Comparison of ENCODE assay signal across 10 mouse cellular contexts in genomic region chr7:18858310-18858916, GRCm38 (mm10). TPM values are rescaled to one million over a fixed set of nuclear protein-coding genes. Genes with fewer than 3 reads are reported as not detected.
A peak's percentile ranks its signal among the peaks of the same experiment; 100 is the strongest.
DNase-seq lines count a peak whose midpoint lies in the region; ATAC-seq lines count a peak whose summit lies in the region.
"Had no signal": no experiment of that assay in that cellular context is flagged by ENCODE, and none has a peak within 500 bp of the region (broad histone marks: within the 10 kb centered on the region; RNA-seq: fewer than 3 reads in every experiment).

No protein-coding gene starts in this region.

- peak; percentile 97 for DNase-seq in heart, adult 11 months
- no peak for DNase-seq in heart, postnatal 25 days (ENCODE audit: low spot score)
- DNase-seq in lung, postnatal 36 days, result peak; percentile 74
- DNase-seq in spleen, adult 12 weeks (ENCODE audit: low spot score), result no peak
- DNase-seq in cerebellum, postnatal 10 days, result no peak
- DNase-seq in layer of hippocampus, adult 8-10 months (ENCODE audit: low spot score in 2 of 2), result no peak
- DNase-seq: cerebellum, adult 11 months had no signal

- H3K9me3 ChIP-seq in embryonic facial prominence, embryonic 13.5 days, result no peaks in the 10 kb centered on the region; the same call in 1 of the 2 replicates
- no peaks in the 10 kb centered on the region for H3K9me3 ChIP-seq in intestine, embryonic 16.5 days (ENCODE audit: control insufficient read depth, low read length)

- no peaks in the 10 kb centered on the region for H3K27me3 ChIP-seq in embryonic facial prominence, embryonic 13.5 days
- no peaks in the 10 kb centered on the region for H3K27me3 ChIP-seq in intestine, embryonic 16.5 days (replicated peaks; ENCODE audit: control insufficient read depth, insufficient read depth, low read length)

- H3K4me2 ChIP-seq in embryonic facial prominence, embryonic 13.5 days, result no peak overlapping the region
- no peak overlapping the region for H3K4me2 ChIP-seq in intestine, embryonic 16.5 days (ENCODE audit: low read depth, low read length)

- WGBS in embryonic facial prominence, embryonic 13.5 days, result 76% methylated on average over 5 of the region's 5 CpGs
- WGBS in intestine, embryonic 16.5 days, result 67% methylated on average over 5 of the region's 5 CpGs

- intact Hi-C loops in heart, postnatal 25 days (cut with DNase I), result no loop called here

- H3K4me3 ChIP-seq in embryonic facial prominence, embryonic 13.5 days, result no peak overlapping the region
- H3K4me3 ChIP-seq in intestine, embryonic 16.5 days (ENCODE audit: low read length), result no peak overlapping the region

- no peaks in the 10 kb centered on the region for H3K36me3 ChIP-seq in embryonic facial prominence, embryonic 13.5 days
- H3K36me3 ChIP-seq in intestine, embryonic 16.5 days (ENCODE audit: control insufficient read depth, insufficient read depth, low read length), result no peaks in the 10 kb centered on the region

- peaks cover 7% of the 10 kb centered on the region; the same call in 1 of the 2 replicates for H3K4me1 ChIP-seq in embryonic facial prominence, embryonic 13.5 days
- 0 out of 2 replicates have a peak, but pooled peaks cover 6% of the 10 kb centered on the region for H3K4me1 ChIP-seq in intestine, embryonic 16.5 days (ENCODE audit: control insufficient read depth, insufficient read depth, low read length)

- peak overlapping the region; percentile 48 for H3K27ac ChIP-seq in embryonic facial prominence, embryonic 13.5 days
- H3K27ac ChIP-seq in intestine, embryonic 16.5 days (ENCODE audit: low read length), result no peak overlapping the region

- ATAC-seq in embryonic facial prominence, embryonic 13.5 days (ENCODE audit: insufficient number of reproducible peaks, insufficient read depth, low FRiP score, low TSS enrichment, low read depth), result no peak
- peak; percentile 75; the same call in 1 of the 2 replicates for ATAC-seq in intestine, embryonic 16.5 days

- no peak overlapping the region for H3K9ac ChIP-seq in embryonic facial prominence, embryonic 13.5 days
- H3K9ac ChIP-seq in intestine, embryonic 16.5 days (ENCODE audit: low read depth, low read length), result no peak overlapping the region

RNA-seq across cellular contexts. Expression of gene Pglyrp1, which starts 12.7 kb away (rescaled TPM):
- 1 to 10 TPM; 1.2 to 1.7 TPM for total RNA-seq in heart, postnatal 25 days (2021)
- polyA plus RNA-seq in embryonic facial prominence, embryonic 13.5 days (2015; fragmentation: Nextera tagmentation; extraction: Ambion mirVana), result 0.76 and 2.9 TPM in 2 replicates
- 101 and 106 TPM in 2 replicates for polyA plus RNA-seq in intestine, embryonic 16.5 days (2015; fragmentation: Nextera tagmentation; extraction: Ambion mirVana)
- 10 to 100 TPM; 11.2 to 15.5 (median 13.4) TPM for total RNA-seq in layer of hippocampus, adult 8-10 months (2022)

RNA-seq across cellular contexts. Expression of gene Mill2, which starts 18.6 kb away (rescaled TPM):
- 1 to 10 TPM; 6.5 to 6.7 TPM for total RNA-seq in heart, postnatal 25 days (2021)
- polyA plus RNA-seq in embryonic facial prominence, embryonic 13.5 days (2015; fragmentation: Nextera tagmentation; extraction: Ambion mirVana), result 0.38 and 0.39 TPM in 2 replicates
- polyA plus RNA-seq in intestine, embryonic 16.5 days (2015; fragmentation: Nextera tagmentation; extraction: Ambion mirVana), result 1.1 and 1.3 TPM in 2 replicates
- 1 to 10 TPM; 1.9 to 2.6 (median 2.2) TPM for total RNA-seq in layer of hippocampus, adult 8-10 months (2022)

RNA-seq across cellular contexts. Expression of gene Psg17, which starts 37.0 kb away (rescaled TPM):
- not detected for total RNA-seq in heart, postnatal 25 days (2021)
- polyA plus RNA-seq in embryonic facial prominence, embryonic 13.5 days (2015; fragmentation: Nextera tagmentation; extraction: Ambion mirVana), result not detected in 2 replicates
- polyA plus RNA-seq in intestine, embryonic 16.5 days (2015; fragmentation: Nextera tagmentation; extraction: Ambion mirVana), result 0.06 and 0.09 TPM in 2 replicates
- total RNA-seq in layer of hippocampus, adult 8-10 months (2022), result under 1 TPM in 1 of 4 experiments, not detected in 3; 0.14 TPM
- polyA plus RNA-seq: liver, embryonic 16.5 days had no signal

RNA-seq across cellular contexts. Expression of gene Ccdc61, which starts 51.8 kb away (rescaled TPM):
- 1 to 10 TPM; 7.7 to 8.3 TPM for total RNA-seq in heart, postnatal 25 days (2021)
- 26.3 and 35.6 TPM in 2 replicates for polyA plus RNA-seq in embryonic facial prominence, embryonic 13.5 days (2015; fragmentation: Nextera tagmentation; extraction: Ambion mirVana)
- 23.7 and 24.7 TPM in 2 replicates for polyA plus RNA-seq in intestine, embryonic 16.5 days (2015; fragmentation: Nextera tagmentation; extraction: Ambion mirVana)
- 10 to 100 TPM in 2 of 4 experiments, 1 to 10 TPM in 2; 9.4 to 14.3 (median 11.4) TPM for total RNA-seq in layer of hippocampus, adult 8-10 months (2022)

Comparison
In these comparisons a context has a peak if more than half of its experiments do, and no peak if none do; other contexts are left out.
1. DNase-seq: peak in heart, adult 11 months (single experiment) and lung, postnatal 36 days (single experiment); none in heart, postnatal 25 days (single experiment), spleen, adult 12 weeks (single experiment), cerebellum, postnatal 10 days (0 of 2) and layer of hippocampus, adult 8-10 months (0 of 2).
2. RNA of gene Pglyrp1, which starts 12.7 kb away (total RNA-seq): 11.2 to 15.5 TPM in layer of hippocampus, adult 8-10 months; 1.2 to 1.7 TPM in heart, postnatal 25 days; every median in the first group is over 4 times any median in the second.